Mouse (Mus musculus) R1 (cell line): ENCODE data around the gene Ascl1.

Experiments
- DNase-seq: peaks from one replicate; pipeline ENCODE4 v3.0.0-alpha.2; 2018; ENCODE audit warnings: low read depth, low spot score

Ascl1 gene

DNA sequence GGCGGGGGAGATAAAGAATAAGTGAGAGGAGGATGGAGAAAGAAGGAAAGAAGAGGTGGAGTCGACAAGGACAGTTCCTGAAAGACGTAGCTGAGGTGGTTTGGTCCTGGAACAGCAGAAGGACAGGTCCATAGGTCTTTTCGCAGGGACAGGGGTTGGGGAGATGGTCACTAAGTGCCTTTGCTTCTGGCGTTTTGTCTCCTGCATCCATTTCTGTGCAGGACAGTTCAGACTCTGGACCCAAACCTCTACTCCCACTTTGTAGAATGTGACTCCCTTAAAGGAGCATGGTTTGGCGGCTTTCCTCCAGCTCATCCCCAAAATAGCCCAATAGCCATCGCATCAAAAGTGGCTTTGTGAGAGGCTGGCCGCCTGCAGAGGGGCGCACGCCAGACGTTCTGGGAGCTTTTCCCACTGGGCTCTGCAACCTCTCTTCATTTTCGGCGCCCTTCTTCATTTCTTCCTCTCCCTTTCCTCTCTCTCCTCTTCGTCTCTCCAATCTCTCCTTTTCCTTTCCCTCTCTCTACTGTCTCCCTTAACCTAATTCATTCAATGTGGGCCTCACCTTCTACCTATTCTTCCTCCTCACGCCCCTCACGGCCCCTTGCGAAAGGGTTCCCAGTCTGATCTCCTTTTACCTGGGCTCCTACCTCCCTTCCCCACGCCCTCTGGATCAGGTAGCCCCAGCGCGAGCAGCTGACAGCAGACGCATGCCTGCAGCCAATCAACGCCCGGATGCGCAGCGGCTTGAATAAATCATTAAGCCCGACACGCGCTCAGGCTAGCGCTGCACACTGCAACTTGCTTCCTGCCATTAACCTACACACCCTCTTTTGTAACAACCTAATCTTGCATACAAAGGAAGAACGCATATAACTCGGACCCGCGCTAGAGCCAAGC lies 7.5 kb downstream of the Ascl1 start:
- DNase-seq = peak; percentile 43

DNA sequence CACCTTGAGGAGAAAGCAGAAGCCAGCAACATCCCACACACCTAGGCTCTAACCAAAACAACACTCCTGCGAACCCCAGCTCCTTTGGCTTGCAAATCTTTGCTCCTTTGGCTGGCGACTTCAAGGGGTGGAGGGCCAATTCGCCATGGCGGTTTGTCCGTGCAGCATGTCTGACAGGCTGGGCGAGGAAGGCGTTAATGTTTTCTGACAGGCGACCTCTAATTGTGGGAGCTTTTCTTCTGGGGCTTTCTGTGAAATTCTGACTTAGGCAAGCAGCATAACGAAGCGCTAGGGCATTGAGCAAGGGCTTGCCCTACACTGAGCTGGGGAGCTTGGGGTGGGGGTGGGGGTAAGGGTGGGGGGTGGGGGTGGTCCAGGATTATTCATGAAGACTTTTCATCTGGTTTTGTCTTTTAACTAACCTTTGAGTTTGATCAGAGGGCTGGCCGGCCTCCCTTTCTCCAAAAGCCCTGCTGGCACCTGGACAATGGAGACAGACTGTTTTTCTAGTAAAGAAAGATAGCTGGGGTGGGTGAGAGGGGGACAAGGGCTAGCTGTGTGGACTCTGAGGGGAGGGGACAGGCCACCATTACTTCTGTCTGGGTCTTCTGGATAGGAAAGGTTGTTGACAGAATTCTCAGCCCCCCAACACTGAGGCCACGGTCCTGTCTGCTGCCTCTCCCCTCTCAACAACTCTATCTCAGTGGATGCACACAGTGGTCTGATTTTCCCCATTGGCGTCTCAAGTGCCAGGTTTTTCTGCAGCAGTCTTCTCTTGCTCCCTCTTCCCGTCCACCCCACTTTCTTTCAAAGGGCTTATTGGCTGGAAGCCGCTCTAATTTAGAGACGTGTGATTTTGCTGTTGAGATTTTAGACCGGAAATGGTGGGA lies 8.4 kb downstream of the Ascl1 start:
- peak; percentile 12 for DNase-seq

DNA sequence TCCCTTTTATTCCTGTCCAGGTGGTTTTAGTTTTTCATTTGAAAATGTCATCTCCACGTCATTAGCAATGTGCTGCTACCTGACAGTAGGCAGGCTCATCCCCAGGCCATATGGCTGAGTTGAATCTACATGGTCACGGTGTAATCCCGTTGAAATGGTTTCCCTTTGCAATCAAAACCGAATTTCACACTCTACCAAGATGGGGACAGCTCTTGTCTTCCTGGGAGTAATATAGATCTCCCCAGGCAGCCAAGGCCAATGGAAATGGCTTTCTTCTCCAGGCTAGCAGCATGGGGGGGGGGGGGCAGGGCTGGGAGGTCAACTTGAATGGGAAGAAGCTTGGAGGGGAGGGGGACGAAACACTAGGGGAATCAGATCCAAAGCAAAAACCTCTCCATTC lies 15.6 kb downstream of the Ascl1 start:
- no peak for DNase-seq

DNA sequence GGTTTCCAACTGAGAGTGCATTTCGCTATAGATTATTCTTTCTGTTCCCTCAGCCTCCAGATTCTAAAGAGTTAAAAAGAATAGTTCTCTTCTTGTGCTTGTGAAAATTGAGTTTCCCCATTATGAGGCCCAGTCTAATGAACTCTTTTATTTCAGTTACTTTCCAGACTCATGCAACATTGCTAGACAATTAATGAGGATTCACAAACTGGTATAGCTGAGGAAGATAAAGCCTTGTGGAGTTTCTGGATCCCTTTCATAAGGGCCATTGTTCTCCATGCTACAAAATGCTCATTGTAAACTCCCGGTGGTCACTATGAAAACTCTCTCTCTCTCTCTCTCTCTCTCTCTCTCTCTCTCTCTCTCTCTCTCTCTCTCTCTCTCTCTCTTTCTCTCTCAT lies 18.5 kb downstream of the Ascl1 start:
- DNase-seq = no peak

DNA sequence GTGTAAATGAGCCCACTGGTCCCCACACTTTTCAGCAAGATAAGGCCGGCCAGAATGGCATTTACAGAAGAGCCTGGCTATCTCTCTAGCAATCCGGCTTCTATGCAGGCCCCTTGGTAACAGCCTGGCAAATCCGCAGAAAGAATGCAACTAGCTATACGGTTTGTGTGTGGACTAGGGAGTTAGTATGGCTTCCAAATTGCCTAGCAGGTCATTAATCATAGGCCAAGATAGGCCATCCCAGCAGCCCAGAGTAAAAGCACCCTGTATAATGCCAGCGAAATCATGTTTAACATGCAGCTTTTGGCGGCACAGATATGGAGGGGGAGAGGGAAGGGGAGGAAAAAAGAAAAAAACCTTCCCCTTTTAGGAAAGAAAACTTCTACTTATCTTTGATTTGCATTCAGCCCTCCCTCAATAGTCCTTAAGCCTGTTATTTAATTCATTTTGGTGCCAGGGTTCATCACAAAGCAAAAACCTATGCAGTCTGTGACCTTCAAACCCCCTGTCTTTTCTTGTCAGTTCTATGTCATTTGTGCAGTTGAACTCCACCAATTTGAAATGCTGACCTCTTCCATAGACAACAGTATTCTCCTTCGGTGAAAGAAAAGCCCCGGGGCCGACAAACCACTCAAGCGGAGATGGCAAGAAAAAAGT lies 19.9 kb downstream of the Ascl1 start:
- DNase-seq = no peak

DNA sequence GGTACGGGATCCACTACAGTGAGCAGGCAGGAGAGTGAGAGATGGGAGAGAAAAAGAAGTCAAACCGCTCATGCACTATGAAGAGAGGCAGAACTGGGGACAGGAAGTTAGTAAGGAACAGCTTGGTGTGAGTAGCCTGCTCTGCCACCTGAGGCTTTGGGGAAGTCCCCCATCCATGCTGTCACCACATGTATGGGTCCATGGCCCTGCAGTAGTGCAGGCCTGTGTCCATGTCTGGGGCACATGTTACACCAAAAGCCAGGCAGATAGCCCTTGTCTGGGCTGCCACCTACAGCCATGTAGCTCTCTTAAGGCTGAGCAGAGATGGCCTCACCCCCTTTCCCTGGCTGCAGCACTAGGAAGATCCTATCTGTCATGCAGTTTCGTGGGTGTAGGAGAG lies 42.7 kb downstream of the Ascl1 start:
- no peak for DNase-seq

DNA sequence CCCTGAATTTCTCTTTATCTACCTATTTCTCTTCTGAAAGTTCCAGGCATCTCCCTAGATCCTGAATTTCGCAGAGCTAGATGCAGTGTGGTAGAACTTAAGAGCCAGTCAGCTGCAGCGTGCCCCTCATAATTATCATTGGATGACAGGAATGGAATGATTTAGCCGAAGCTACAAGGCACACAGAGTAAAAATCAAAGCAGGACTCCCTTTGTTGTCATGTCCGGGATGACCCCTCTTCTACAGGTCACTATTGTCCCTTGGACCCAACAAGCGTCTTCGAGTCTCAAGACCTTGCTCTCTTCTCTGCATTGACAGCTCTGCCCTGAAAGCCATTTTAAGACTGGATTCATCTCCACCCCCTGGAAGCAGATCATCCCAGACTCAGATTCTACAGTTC lies 44.1 kb downstream of the Ascl1 start:
- DNase-seq = no peak

DNA sequence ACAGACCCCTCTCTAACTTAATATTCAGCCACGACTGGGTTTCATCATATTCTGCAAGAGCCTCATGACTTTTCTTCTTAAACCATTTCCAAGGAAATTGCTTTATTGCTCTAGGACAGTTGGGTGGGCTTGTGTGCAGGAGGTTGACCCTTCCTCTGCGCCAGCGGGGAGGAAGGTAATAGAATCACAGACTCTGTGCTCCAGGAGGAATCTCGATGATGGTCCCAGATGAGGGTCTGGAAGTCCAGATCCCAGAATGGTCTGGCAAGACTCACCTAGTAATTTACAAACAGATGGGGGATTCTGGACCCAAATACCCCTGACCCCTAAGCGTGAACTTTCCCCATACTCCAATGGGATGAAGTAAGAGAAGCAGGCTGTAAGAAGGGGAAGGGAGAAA lies 45.2 kb downstream of the Ascl1 start:
- DNase-seq = no peak

DNA sequence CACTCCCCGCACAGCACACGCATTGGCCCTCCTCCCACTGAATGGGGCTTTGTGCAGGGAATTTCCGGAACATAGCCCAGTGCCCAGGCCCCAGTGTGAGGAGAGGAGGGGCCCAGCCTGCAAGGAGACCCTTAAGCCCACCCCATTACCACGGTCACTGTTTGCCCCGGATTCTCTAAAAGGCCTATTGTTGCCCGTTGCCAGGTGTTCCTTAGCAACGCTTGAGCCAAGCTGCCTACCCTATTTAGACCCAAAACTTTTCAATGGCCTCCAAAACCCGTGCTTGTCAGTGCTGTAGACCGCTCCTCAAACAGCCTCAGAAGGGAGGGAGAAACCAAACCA lies 45.7 kb downstream of the Ascl1 start:
- DNase-seq = peak; percentile 96

DNA sequence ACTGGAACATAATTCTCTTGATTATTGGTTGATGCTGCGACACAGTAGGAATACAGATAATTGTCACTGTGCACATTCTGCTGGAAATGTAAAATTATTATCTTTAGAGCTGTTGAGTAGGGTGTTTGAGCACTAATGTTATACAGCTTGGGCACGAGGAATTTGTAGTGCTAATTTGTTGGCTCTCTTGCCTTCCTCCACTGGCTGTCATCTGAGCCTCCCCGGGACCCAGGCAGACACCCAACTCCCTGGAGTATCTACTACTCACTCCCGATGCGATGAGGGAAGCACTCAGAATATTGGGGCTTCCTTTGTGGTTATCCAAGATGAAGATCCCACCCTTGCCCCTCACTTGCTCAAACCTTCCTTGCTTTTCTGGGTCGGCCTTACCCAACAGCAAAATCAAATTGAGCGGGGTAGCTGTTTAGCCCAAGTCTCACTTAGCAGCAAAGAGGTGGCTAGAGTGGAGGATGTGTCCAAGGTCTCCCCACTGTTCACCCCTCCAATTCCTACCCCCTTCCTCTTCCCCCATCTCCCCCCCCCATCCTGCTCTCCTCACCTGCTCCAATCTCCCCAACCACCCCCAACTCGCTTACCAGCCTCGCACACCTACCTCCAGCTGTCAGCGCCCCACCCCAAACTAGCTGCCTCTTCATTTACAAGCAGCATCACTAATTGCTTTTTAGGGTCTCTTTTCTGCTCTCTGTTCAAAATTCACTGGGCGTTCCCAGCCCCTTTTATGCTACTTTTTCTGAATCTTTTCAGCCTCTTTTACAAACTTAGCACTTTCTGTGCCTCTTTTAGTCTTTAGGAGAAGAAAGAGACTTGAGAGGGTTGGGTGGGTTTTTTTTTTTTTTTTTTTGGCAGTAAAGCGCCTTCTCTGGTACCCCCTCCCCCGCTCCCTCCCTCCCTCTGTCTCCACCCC lies 46.4 kb downstream of the Ascl1 start:
- DNase-seq = peak; percentile 6

DNA sequence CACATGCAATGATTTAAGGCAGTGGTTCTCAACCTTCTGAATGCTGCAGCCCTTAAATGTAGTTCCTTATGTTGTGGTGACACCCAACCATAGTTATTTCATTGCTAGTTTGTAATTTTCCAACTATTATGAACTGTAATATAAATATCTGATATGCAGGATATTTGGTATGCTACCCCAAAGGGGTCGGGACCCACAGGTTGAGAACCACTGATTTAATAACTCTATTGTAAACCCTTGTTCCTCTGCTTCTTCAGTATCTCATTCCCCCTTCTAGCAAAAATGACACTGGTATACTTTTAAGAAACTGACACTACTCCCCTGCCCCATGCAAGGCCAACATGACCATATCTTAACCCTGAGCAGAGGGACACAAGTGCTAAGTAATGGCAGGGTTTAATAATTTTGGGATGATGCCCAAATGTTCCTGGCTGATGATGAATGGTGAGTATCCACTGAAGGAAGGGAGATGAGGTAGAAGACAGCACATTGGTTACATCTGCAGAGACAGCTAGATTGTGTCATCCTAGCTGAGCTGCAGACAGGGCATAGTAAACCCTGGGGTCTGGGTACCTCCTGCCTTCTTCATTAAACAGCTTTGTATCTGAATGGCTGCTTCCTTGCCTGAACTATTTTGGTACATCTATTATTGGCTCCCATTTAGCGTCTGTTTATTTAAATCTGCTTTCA lies 47.2 kb downstream of the Ascl1 start:
- no peak for DNase-seq
